ENCODE assay signal across 9 mouse cellular contexts in genomic region chr8:122332753-122333506, GRCm38 (mm10). TPM values are rescaled to one million over a fixed set of nuclear protein-coding genes. Genes with fewer than 3 reads are reported as not detected.
DNase-seq lines count a peak whose midpoint lies in the region; ATAC-seq lines count a peak whose summit lies in the region.
"Had no signal": no experiment of that assay in that cellular context is flagged by ENCODE, and none has a peak within 500 bp of the region (broad histone marks: within the 10 kb centered on the region; RNA-seq: fewer than 3 reads in every experiment).

No protein-coding gene starts in this region.

- intact Hi-C loops in left cerebral cortex, postnatal 36 days (cut with DNase I): loop anchor here (1.0 to 5.0 kb wide), 2 partner anchors 60 to 356 kb away; no protein-coding TSS in a partner anchor

- H3K4me2 ChIP-seq in midbrain, embryonic 15.5 days: no peak overlapping the region
- no peak overlapping the region for H3K4me2 ChIP-seq in midbrain, embryonic 14.5 days (ENCODE audit: low read length)
- H3K4me2 ChIP-seq: neural tube, embryonic 12.5 days had no signal

- H3K9ac ChIP-seq in midbrain, embryonic 15.5 days: no peak overlapping the region
- H3K9ac ChIP-seq in midbrain, embryonic 14.5 days (replicated peaks; ENCODE audit: low read length): no peak overlapping the region
- H3K9ac ChIP-seq: neural tube, embryonic 12.5 days had no signal

- H3K27ac ChIP-seq in midbrain, embryonic 10.5 days (replicated peaks): 0 out of 2 replicates have a peak overlapping the region, but pooled peaks have one; percentile 13
- no peak overlapping the region for H3K27ac ChIP-seq in midbrain, embryonic 15.5 days
- H3K27ac ChIP-seq in midbrain, embryonic 14.5 days (replicated peaks; ENCODE audit: low read depth, low read length): no peak overlapping the region
- H3K27ac ChIP-seq: neural tube, embryonic 12.5 days had no signal

- DNase-seq in midbrain, embryonic 10.5 days (ENCODE audit: low spot score): peak; percentile 83
- DNase-seq in cerebellum, postnatal 14 days: peak; percentile 92 to 95
- peak; percentile 85 for DNase-seq in gastrocnemius, postnatal 10 days
- DNase-seq in kidney, adult 18-20 months: peak; percentile 90
- DNase-seq in left cerebral cortex, postnatal 36 days (ENCODE audit: low spot score in 2 of 2): peak; percentile 80
- DNase-seq in midbrain, embryonic 14.5 days: peak; percentile 87
- peak; percentile 74 to 76 for DNase-seq in spleen, postnatal 36 days (ENCODE audit: low spot score in 2 of 2)

- 73% methylated on average over 6 of the region's 6 CpGs for WGBS in midbrain, embryonic 10.5 days
- WGBS in midbrain, embryonic 15.5 days: 75% methylated on average over 6 of the region's 6 CpGs
- WGBS in midbrain, embryonic 14.5 days: 65% methylated on average over 6 of the region's 6 CpGs

- no peak for ATAC-seq in midbrain, embryonic 15.5 days (replicated peaks)
- no peak for ATAC-seq in midbrain, embryonic 14.5 days (ENCODE audit: low FRiP score, low TSS enrichment)

- H3K4me1 ChIP-seq in midbrain, embryonic 10.5 days: peaks cover 37% of the 10 kb centered on the region
- H3K4me1 ChIP-seq in midbrain, embryonic 15.5 days: peaks cover 33% of the 10 kb centered on the region
- peaks cover 34% of the 10 kb centered on the region for H3K4me1 ChIP-seq in midbrain, embryonic 14.5 days (ENCODE audit: control insufficient read depth, insufficient read depth, low read length)

- H3K36me3 ChIP-seq in midbrain, embryonic 10.5 days: peaks cover 5% of the 10 kb centered on the region; the same call in 1 of the 2 replicates
- no peaks in the 10 kb centered on the region for H3K36me3 ChIP-seq in midbrain, embryonic 15.5 days (replicated peaks)
- H3K36me3 ChIP-seq in midbrain, embryonic 14.5 days (ENCODE audit: control insufficient read depth, insufficient read depth, low read length): no peaks in the 10 kb centered on the region
- H3K36me3 ChIP-seq: neural tube, embryonic 12.5 days had no signal

- peaks cover 70% of the 10 kb centered on the region for H3K27me3 ChIP-seq in midbrain, embryonic 10.5 days (ENCODE audit: low read depth, poor library complexity, severe bottlenecking)
- peaks cover 35% of the 10 kb centered on the region for H3K27me3 ChIP-seq in midbrain, embryonic 15.5 days (replicated peaks)
- peaks cover 37% of the 10 kb centered on the region for H3K27me3 ChIP-seq in midbrain, embryonic 14.5 days (ENCODE audit: control insufficient read depth, insufficient read depth, low read length)

- H3K4me3 ChIP-seq in midbrain, embryonic 10.5 days: no peak overlapping the region
- H3K4me3 ChIP-seq in midbrain, embryonic 15.5 days: no peak overlapping the region
- no peak overlapping the region for H3K4me3 ChIP-seq in midbrain, embryonic 14.5 days (replicated peaks; ENCODE audit: low read depth, low read length)
- H3K4me3 ChIP-seq: neural tube, embryonic 12.5 days had no signal

- H3K9me3 ChIP-seq in midbrain, embryonic 10.5 days (replicated peaks): no peaks in the 10 kb centered on the region
- no peaks in the 10 kb centered on the region for H3K9me3 ChIP-seq in midbrain, embryonic 15.5 days
- no peaks in the 10 kb centered on the region for H3K9me3 ChIP-seq in midbrain, embryonic 14.5 days (ENCODE audit: control insufficient read depth, low read length)
- H3K9me3 ChIP-seq: neural tube, embryonic 12.5 days had no signal

RNA-seq across cellular contexts. Expression of gene Trhr2, which starts 27.6 kb away (rescaled TPM):
- not detected in 2 replicates for polyA plus RNA-seq in midbrain, embryonic 10.5 days (2016; fragmentation: Nextera tagmentation; extraction: Ambion mirVana)
- not detected in 2 replicates for polyA plus RNA-seq in midbrain, embryonic 15.5 days (2015; fragmentation: Nextera tagmentation; extraction: Ambion mirVana)
- not detected for total RNA-seq in gastrocnemius, postnatal 10 days (2021)
- total RNA-seq in left cerebral cortex, postnatal 36 days (2021): 1 to 10 TPM; 8.0 to 9.2 TPM
- not detected in 2 replicates for polyA plus RNA-seq in midbrain, embryonic 14.5 days (2014; fragmentation: Nextera tagmentation; extraction: Ambion mirVana)
- polyA plus RNA-seq: neural tube, embryonic 12.5 days had no signal

RNA-seq across cellular contexts. Expression of gene Zc3h18, which starts 43.5 kb away (rescaled TPM):
- polyA plus RNA-seq in midbrain, embryonic 10.5 days (2016; fragmentation: Nextera tagmentation; extraction: Ambion mirVana): 75.7 and 79.4 TPM in 2 replicates
- 38.9 and 41.3 TPM in 2 replicates for polyA plus RNA-seq in midbrain, embryonic 15.5 days (2015; fragmentation: Nextera tagmentation; extraction: Ambion mirVana)
- 10 to 100 TPM; 23.7 to 27.8 TPM for total RNA-seq in gastrocnemius, postnatal 10 days (2021)
- 10 to 100 TPM; 38.8 to 49.9 TPM for total RNA-seq in left cerebral cortex, postnatal 36 days (2021)
- polyA plus RNA-seq in midbrain, embryonic 14.5 days (2014; fragmentation: Nextera tagmentation; extraction: Ambion mirVana): 22.4 and 27.9 TPM in 2 replicates

RNA-seq across cellular contexts. Expression of gene Zfpm1, which starts 51.0 kb away (rescaled TPM):
- 1.3 and 1.5 TPM in 2 replicates for polyA plus RNA-seq in midbrain, embryonic 10.5 days (2016; fragmentation: Nextera tagmentation; extraction: Ambion mirVana)
- polyA plus RNA-seq in midbrain, embryonic 15.5 days (2015; fragmentation: Nextera tagmentation; extraction: Ambion mirVana): 1.5 and 1.8 TPM in 2 replicates
- 10 to 100 TPM; 10.6 to 12.8 TPM for total RNA-seq in gastrocnemius, postnatal 10 days (2021)
- total RNA-seq in left cerebral cortex, postnatal 36 days (2021): 10 to 100 TPM; 33.9 to 35.3 TPM
- polyA plus RNA-seq in midbrain, embryonic 14.5 days (2014; fragmentation: Nextera tagmentation; extraction: Ambion mirVana): 2.3 TPM in 2 replicates
